Mouse (Mus musculus): ENCODE measurements around the gene Gm49336. TPM values are rescaled to one million over a fixed set of nuclear protein-coding genes. Genes with fewer than 3 reads are reported as not detected.
A peak's percentile ranks its signal among the peaks of the same experiment; 100 is the strongest.

Gene Gm49336
- 10 to 100 TPM; 33.5 to 38.4 (median 36.6) TPM for total RNA-seq (2022)

- peak; percentile 98 for DNase-seq
Measured at GRCm38 (mm10) chr14:60251281-60252003, at the start of gene Gm49336, which contains the start of gene Nupl1. Gene Gm49336, minus strand, starts transcription at chr14:60251507. Gene Nupl1, minus strand, starts transcription at chr14:60251431.

- no peak for DNase-seq
Measured at GRCm38 (mm10) chr14:60301024-60301423, 49.7 kb upstream of the Gm49336 start.

GRCm38 (mm10) chr14:60300224-60300991 lies 49.1 kb upstream of the Gm49336 start:
- DNase-seq, result no peak

GRCm38 (mm10) chr14:60295531-60295930 lies 44.2 kb upstream of the Gm49336 start:
- DNase-seq, result no peak

- DNase-seq, result no peak
Measured at GRCm38 (mm10) chr14:60290363-60290762, 39.1 kb upstream of the Gm49336 start.

GRCm38 (mm10) chr14:60286194-60286863 lies 35.0 kb upstream of the Gm49336 start:
- no peak for DNase-seq

- DNase-seq, result no peak
Measured at GRCm38 (mm10) chr14:60275301-60276276, 24.3 kb upstream of the Gm49336 start.

- no peak for DNase-seq
Measured at GRCm38 (mm10) chr14:60273346-60273745, 22.0 kb upstream of the Gm49336 start.

- DNase-seq, result no peak
Measured at GRCm38 (mm10) chr14:60269333-60269732, 18.0 kb upstream of the Gm49336 start.

- peak; percentile 93 for DNase-seq
Measured at GRCm38 (mm10) chr14:60264990-60265876, 13.9 kb upstream of the Gm49336 start, which contains the start of gene Mtmr6. Gene Mtmr6, plus strand, starts transcription at chr14:60265228.

- no peak for DNase-seq
Measured at GRCm38 (mm10) chr14:60262316-60262715, 11.0 kb upstream of the Gm49336 start.

- DNase-seq, result no peak
Measured at GRCm38 (mm10) chr14:60257851-60258250, 6.5 kb upstream of the Gm49336 start.

GRCm38 (mm10) chr14:60257101-60257500 lies 5.8 kb upstream of the Gm49336 start:
- no peak for DNase-seq

GRCm38 (mm10) chr14:60256356-60256755 lies 5.0 kb upstream of the Gm49336 start:
- DNase-seq, result no peak

- no peak for DNase-seq
Measured at GRCm38 (mm10) chr14:60254774-60255173, 3.5 kb upstream of the Gm49336 start.

GRCm38 (mm10) chr14:60253466-60253865 lies 2.2 kb upstream of the Gm49336 start:
- DNase-seq, result no peak

- no peak for DNase-seq
Measured at GRCm38 (mm10) chr14:60252004-60253000, 995 bp upstream of the Gm49336 start.

- no peak for DNase-seq
Measured at GRCm38 (mm10) chr14:60250879-60251278, 428 bp downstream of the Gm49336 start.

GRCm38 (mm10) chr14:60250366-60250765 lies 941 bp downstream of the Gm49336 start:
- DNase-seq, result no peak

Data from adrenal gland, adult 8-10 months (tissue).